8 mouse cellular contexts compared by ENCODE assay signal in the genomic region with DNA sequence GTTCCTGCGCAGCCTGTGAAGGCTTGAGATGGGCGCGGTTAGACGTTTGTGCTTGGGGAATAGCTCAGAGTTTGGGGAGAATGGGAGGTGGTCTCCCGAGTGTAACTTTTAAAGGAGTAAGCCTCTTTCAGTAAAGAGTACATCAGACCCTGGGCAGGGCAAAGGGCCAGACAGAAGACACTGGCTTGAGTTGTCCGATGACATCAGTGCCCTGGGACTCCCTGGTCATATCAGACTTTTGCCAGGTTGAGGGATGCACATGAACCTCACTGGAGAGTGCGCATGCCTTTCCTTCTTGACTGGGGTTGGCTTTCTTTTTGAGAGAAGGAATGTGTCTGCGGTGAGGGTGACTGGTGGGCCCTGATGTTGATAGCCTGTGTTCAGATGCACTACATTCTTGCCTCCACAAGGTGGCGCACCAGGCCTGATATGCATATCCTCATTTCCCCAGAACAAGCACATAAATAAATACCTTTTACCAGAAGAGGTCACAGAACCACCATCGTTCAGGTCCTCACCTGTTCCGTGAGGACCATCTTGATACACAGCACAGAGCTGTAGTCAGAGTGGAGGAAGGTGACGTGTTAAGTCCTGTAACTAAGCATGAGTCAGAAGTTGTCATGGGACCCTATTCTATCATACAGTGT. TPM values are rescaled to one million over a fixed set of nuclear protein-coding genes. Genes with fewer than 3 reads are reported as not detected.
DNase-seq lines count a peak whose midpoint lies in the region; ATAC-seq lines count a peak whose summit lies in the region.

No protein-coding gene starts in this region.

- no peaks in the 10 kb centered on the region for H3K27me3 ChIP-seq in forebrain, embryonic 12.5 days
- no peaks in the 10 kb centered on the region for H3K27me3 ChIP-seq in kidney, embryonic 16.5 days (ENCODE audit: insufficient read depth, low read length)

- ATAC-seq in forebrain, embryonic 12.5 days (ENCODE audit: low FRiP score) = peak; percentile 51
- ATAC-seq in kidney, embryonic 16.5 days (ENCODE audit: low FRiP score, low TSS enrichment) = 0 out of 2 replicates have a peak, but pooled peaks have one; percentile 15

- H3K36me3 ChIP-seq in forebrain, embryonic 12.5 days (replicated peaks) = no peaks in the 10 kb centered on the region
- H3K36me3 ChIP-seq in kidney, embryonic 16.5 days (ENCODE audit: insufficient read depth, low read length) = no peaks in the 10 kb centered on the region

- no peaks in the 10 kb centered on the region for H3K9me3 ChIP-seq in forebrain, embryonic 12.5 days
- no peaks in the 10 kb centered on the region for H3K9me3 ChIP-seq in kidney, embryonic 16.5 days (ENCODE audit: low read length)

- no peaks in the 10 kb centered on the region for H3K4me1 ChIP-seq in forebrain, embryonic 12.5 days
- H3K4me1 ChIP-seq in kidney, embryonic 16.5 days (ENCODE audit: insufficient read depth, low read length) = no peaks in the 10 kb centered on the region

- H3K4me2 ChIP-seq in forebrain, embryonic 12.5 days = no peak overlapping the region
- no peak overlapping the region for H3K4me2 ChIP-seq in kidney, embryonic 16.5 days (replicated peaks; ENCODE audit: low read depth, low read length)

- no peak overlapping the region for H3K9ac ChIP-seq in forebrain, embryonic 12.5 days
- H3K9ac ChIP-seq in kidney, embryonic 16.5 days (replicated peaks; ENCODE audit: low read length) = no peak overlapping the region

- H3K27ac ChIP-seq in forebrain, embryonic 12.5 days = no peak overlapping the region
- no peak overlapping the region for H3K27ac ChIP-seq in kidney, embryonic 16.5 days (ENCODE audit: low read length)

- 76% methylated on average over 12 of the region's 12 CpGs for WGBS in forebrain, embryonic 12.5 days
- WGBS in kidney, embryonic 16.5 days = 78% methylated on average over 12 of the region's 12 CpGs

- DNase-seq in 3134 (ENCODE audit: extremely low read depth, insufficient read length, low spot score) = peak; percentile 29
- DNase-seq in A20 (ENCODE audit: low read depth, low spot score) = peak; percentile 66
- peak; percentile 37 for DNase-seq in brain, embryonic 18.5 days (ENCODE audit: low read depth, low spot score)
- DNase-seq in lung, postnatal 14 days = peak; percentile 7
- peak; percentile 5 for DNase-seq in skeletal muscle tissue, adult 2 months (ENCODE audit: low read depth, low spot score)
- no peak for DNase-seq in urinary bladder, postnatal 10 days (ENCODE audit: low spot score)

- no peak overlapping the region for H3K4me3 ChIP-seq in forebrain, embryonic 12.5 days (replicated peaks)
- H3K4me3 ChIP-seq in kidney, embryonic 16.5 days (ENCODE audit: low read length) = no peak overlapping the region

RNA-seq across cellular contexts. Expression of gene Rabl2, which starts 30.7 kb away (rescaled TPM):
- 60.7 and 62.8 TPM in 2 replicates for polyA plus RNA-seq in forebrain, embryonic 12.5 days (2016; fragmentation: Nextera tagmentation; extraction: Ambion mirVana)
- polyA plus RNA-seq in kidney, embryonic 16.5 days (2015; fragmentation: Nextera tagmentation; extraction: Ambion mirVana) = 56.1 and 59.5 TPM in 2 replicates

RNA-seq across cellular contexts. Expression of gene Acr, which starts 54.3 kb away (rescaled TPM):
- polyA plus RNA-seq in forebrain, embryonic 12.5 days (2016; fragmentation: Nextera tagmentation; extraction: Ambion mirVana) = 1.5 and 1.7 TPM in 2 replicates
- polyA plus RNA-seq in kidney, embryonic 16.5 days (2015; fragmentation: Nextera tagmentation; extraction: Ambion mirVana) = 0.15 TPM in 1 of 2 replicates, not detected in the other
